Mouse (Mus musculus) spleen, adult 2 months (tissue): ENCODE measurements around the gene Kalrn.

Source experiments
- CTCF ChIP-seq: fragments of 200-500 bp; IDR thresholded peaks from 2 replicates; pipeline ENCODE4 v1.5.1; 2011; ENCODE audit warnings: mild to moderate bottlenecking, inconsistent platforms; ENCODE audit not compliant: insufficient read depth, insufficient read length, insufficient replicate concordance; ENCODE audit errors: extremely low read depth
- POLR2A ChIP-seq: fragments of 200-500 bp; IDR thresholded peaks from 2 replicates; pipeline ENCODE4 v1.6.1; 2011; ENCODE audit warnings: low read depth, low read length, inconsistent platforms

GRCm38 (mm10) chr16:34549470-34549999, 23.8 kb downstream of the Kalrn start:
- TF ChIP-seq CTCF (no peak), POLR2A (no peak)
